Mouse (Mus musculus) spleen, adult 2 months (tissue): Measurements from ENCODE around the gene Dolk.

ENCODE experiments used
- CTCF ChIP-seq: fragments of 200-500 bp; IDR thresholded peaks from 2 replicates; pipeline ENCODE4 v1.5.1; 2011; ENCODE audit warnings: mild to moderate bottlenecking, inconsistent platforms; ENCODE audit not compliant: insufficient read depth, insufficient read length, insufficient replicate concordance; ENCODE audit errors: extremely low read depth
- POLR2A ChIP-seq: fragments of 200-500 bp; IDR thresholded peaks from 2 replicates; pipeline ENCODE4 v1.6.1; 2011; ENCODE audit warnings: low read depth, low read length, inconsistent platforms

DNA sequence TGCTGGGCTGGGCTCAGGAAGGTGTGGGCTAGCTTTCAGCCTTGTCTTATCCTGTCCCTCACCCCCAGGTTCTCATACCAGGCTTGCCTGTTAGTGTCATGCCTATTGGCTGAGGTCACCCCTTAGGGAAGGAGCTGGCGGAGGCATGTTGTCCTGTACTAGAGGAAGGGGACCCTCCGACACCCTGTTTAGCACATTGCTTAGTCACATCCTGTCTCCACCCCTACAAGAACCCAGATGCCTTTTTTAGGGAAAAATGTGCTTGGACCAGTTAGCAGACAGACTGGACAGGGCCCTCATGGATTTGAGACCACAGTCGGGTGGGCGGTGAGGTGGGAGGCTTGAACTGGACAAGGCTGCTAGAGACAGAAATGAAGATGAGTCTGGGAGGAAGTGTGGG lies 27.5 kb downstream of the Dolk start:
- TF ChIP-seq CTCF (no peak), POLR2A (no peak)
